Comparison of ENCODE assay signal across 23 mouse cellular contexts in the genomic region with DNA sequence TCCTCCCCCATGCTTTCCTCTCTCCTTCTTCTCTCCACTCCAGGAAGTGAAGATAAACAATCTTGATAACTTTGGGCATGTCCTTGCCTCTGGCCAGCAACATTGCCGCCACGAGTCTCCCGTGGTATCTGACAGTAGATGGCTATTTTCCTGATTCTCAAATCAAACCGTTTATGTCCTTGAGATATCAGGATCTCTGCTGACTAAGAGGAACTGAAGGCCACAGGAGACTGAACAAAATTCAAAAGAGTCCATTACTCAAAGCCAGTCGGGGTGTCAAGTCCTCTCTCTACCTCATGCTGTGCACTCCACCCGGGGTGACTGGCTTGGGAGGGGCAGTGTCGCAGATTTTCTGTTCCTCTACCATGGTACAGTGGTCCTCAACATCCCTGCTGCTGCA. TPM values are rescaled to one million over a fixed set of nuclear protein-coding genes. Genes with fewer than 3 reads are reported as not detected.
DNase-seq lines count a peak whose midpoint lies in the region.
"Had no signal": no experiment of that assay in that cellular context is flagged by ENCODE, and none has a peak within 500 bp of the region (broad histone marks: within the 10 kb centered on the region; RNA-seq: fewer than 3 reads in every experiment).

No protein-coding gene starts in this region.

- peak; percentile 62 for DNase-seq in adrenal gland, adult 2 months
- no peak for DNase-seq in adrenal gland, postnatal 4 days (ENCODE audit: low spot score in 2 of 2)
- DNase-seq in thymus, postnatal 4 days = peak; percentile 18
- DNase-seq in thymus, postnatal 0 days (ENCODE audit: low spot score) = no peak
- peak; percentile 39 for DNase-seq in adrenal gland, postnatal 25 days
- no peak for DNase-seq in lung, postnatal 36 days
- no peak for DNase-seq in retina, postnatal 1 day
- DNase-seq: cerebellum, adult 11 months; cerebellum, adult 8-10 months; cerebellum, postnatal 25 days; gastrocnemius, postnatal 36 days; heart, adult 11 months; heart, postnatal 10 days; heart, postnatal 4 days had no signal

RNA-seq across cellular contexts. Expression of gene Dhcr24, which starts 26.6 kb away (rescaled TPM):
- total RNA-seq in adrenal gland, adult 2 months (2021) = 100 to 1,000 TPM in 1 of 2 experiments, 10 to 100 TPM in 1; 86.6 to 366 TPM
- 253 and 508 TPM in 2 replicates for polyA plus RNA-seq in adrenal gland, adult 2 months (2012; rRNA removed)
- 10 to 100 TPM; 51.2 to 70.5 TPM for total RNA-seq in adrenal gland, postnatal 4 days (2021)
- 7.2 and 7.8 TPM in 2 replicates for polyA plus RNA-seq in thymus, postnatal 0 days (2015; fragmentation: Nextera tagmentation; extraction: Ambion mirVana)
- 428 and 448 TPM in 2 replicates for total RNA-seq in adrenal gland, postnatal 25 days (2021)

RNA-seq across cellular contexts. Expression of gene Bsnd, which starts 42.2 kb away (rescaled TPM):
- not detected for total RNA-seq in adrenal gland, adult 2 months (2021)
- polyA plus RNA-seq in adrenal gland, adult 2 months (2012; rRNA removed) = 0.07 and 0.08 TPM in 2 replicates
- 1 to 10 TPM in 1 of 2 experiments, under 1 TPM in 1; 0.11 to 3.7 TPM for total RNA-seq in adrenal gland, postnatal 4 days (2021)
- polyA plus RNA-seq in thymus, postnatal 0 days (2015; fragmentation: Nextera tagmentation; extraction: Ambion mirVana) = 0.08 and 0.16 TPM in 2 replicates
- not detected in 2 replicates for total RNA-seq in adrenal gland, postnatal 25 days (2021)
- total RNA-seq: gastrocnemius, postnatal 36 days; heart, postnatal 10 days; heart, postnatal 4 days; hindbrain, postnatal 0 days had no signal
- polyA plus RNA-seq: brain, embryonic 14.5 days; cortical plate, adult 2 months; embryonic facial prominence, embryonic 12.5 days; forebrain, embryonic 11.5 days; forebrain, embryonic 15.5 days; heart, embryonic 14.5 days; hindbrain, embryonic 13.5 days; hindbrain, postnatal 0 days; intestine, embryonic 14.5 days had no signal

Comparison
In these comparisons a context has a peak if more than half of its experiments do, and no peak if none do; other contexts are left out.
1. DNase-seq: peak in adrenal gland, adult 2 months (single experiment), thymus, postnatal 4 days (single experiment) and adrenal gland, postnatal 25 days (single experiment); none in adrenal gland, postnatal 4 days (0 of 2), thymus, postnatal 0 days (single experiment), lung, postnatal 36 days (single experiment) and retina, postnatal 1 day (single experiment).